Mouse (Mus musculus): ENCODE data around the gene Gm10912.
A peak's percentile ranks its signal among the peaks of the same experiment; 100 is the strongest.
"Not testable (repeated sequence)": the region's sequence is repeated elsewhere in the genome, so short reads cannot be mapped to it uniquely, and the experiment has no call there.

Gm10912 gene

GRCm38 (mm10) chr2:104065526-104065925, at the start of gene Gm10912:
Gm10912 (plus strand) TSS chr2:104065826.
- not testable (repeated sequence) for DNase-seq (ENCODE audit: low read depth)

- no peak for DNase-seq (ENCODE audit: low read depth)
Observed at GRCm38 (mm10) chr2:104023096-104023495, 42.5 kb upstream of the Gm10912 start.

GRCm38 (mm10) chr2:104024656-104025055, 41.0 kb upstream of the Gm10912 start:
- DNase-seq (ENCODE audit: low read depth): no peak

- peak; percentile 86 for DNase-seq (ENCODE audit: low read depth)
Observed at GRCm38 (mm10) chr2:104027458-104028138, 38.0 kb upstream of the Gm10912 start, which contains the start of gene Fbxo3. Fbxo3 (plus strand) TSS chr2:104027721.

GRCm38 (mm10) chr2:104028139-104028723, 37.4 kb upstream of the Gm10912 start, which contains the start of gene 4931422A03Rik:
4931422A03Rik (minus strand) TSS chr2:104028361.
- peak; percentile 61 for DNase-seq (ENCODE audit: low read depth)

GRCm38 (mm10) chr2:104029074-104029473, 36.6 kb upstream of the Gm10912 start:
- no peak for DNase-seq (ENCODE audit: low read depth)

GRCm38 (mm10) chr2:104030381-104030780, 35.2 kb upstream of the Gm10912 start:
- no peak for DNase-seq (ENCODE audit: low read depth)

- DNase-seq (ENCODE audit: low read depth): no peak
Observed at GRCm38 (mm10) chr2:104032056-104032455, 33.6 kb upstream of the Gm10912 start.

- DNase-seq (ENCODE audit: low read depth): peak; percentile 63
Observed at GRCm38 (mm10) chr2:104034832-104035472, 30.7 kb upstream of the Gm10912 start.

- DNase-seq (ENCODE audit: low read depth): no peak
Observed at GRCm38 (mm10) chr2:104035595-104035994, 30.0 kb upstream of the Gm10912 start.

- no peak for DNase-seq (ENCODE audit: low read depth)
Observed at GRCm38 (mm10) chr2:104036316-104036715, 29.3 kb upstream of the Gm10912 start.

- DNase-seq (ENCODE audit: low read depth): no peak
Observed at GRCm38 (mm10) chr2:104038236-104038635, 27.4 kb upstream of the Gm10912 start.

- DNase-seq (ENCODE audit: low read depth): no peak
Observed at GRCm38 (mm10) chr2:104041632-104042031, 24.0 kb upstream of the Gm10912 start.

- no peak for DNase-seq (ENCODE audit: low read depth)
Observed at GRCm38 (mm10) chr2:104042766-104043165, 22.9 kb upstream of the Gm10912 start.

GRCm38 (mm10) chr2:104043624-104044478, 21.8 kb upstream of the Gm10912 start:
- DNase-seq (ENCODE audit: low read depth): no peak

GRCm38 (mm10) chr2:104044479-104045080, 21.0 kb upstream of the Gm10912 start:
- DNase-seq (ENCODE audit: low read depth): no peak

GRCm38 (mm10) chr2:104058381-104058780, 7.2 kb upstream of the Gm10912 start:
- DNase-seq (ENCODE audit: low read depth): no peak

- no peak for DNase-seq (ENCODE audit: low read depth)
Observed at GRCm38 (mm10) chr2:104058954-104059353, 6.7 kb upstream of the Gm10912 start.

- no peak for DNase-seq (ENCODE audit: low read depth)
Observed at GRCm38 (mm10) chr2:104059786-104060185, 5.8 kb upstream of the Gm10912 start.

GRCm38 (mm10) chr2:104060996-104061395, 4.6 kb upstream of the Gm10912 start:
- no peak for DNase-seq (ENCODE audit: low read depth)

- no peak for DNase-seq (ENCODE audit: low read depth)
Observed at GRCm38 (mm10) chr2:104062665-104063064, 3.0 kb upstream of the Gm10912 start.

GRCm38 (mm10) chr2:104064152-104064551, 1.5 kb upstream of the Gm10912 start:
- no peak for DNase-seq (ENCODE audit: low read depth)
